Mouse (Mus musculus) adrenal gland, postnatal 25 days (tissue): ENCODE data around the gene Dlg2. TPM values are rescaled to one million over a fixed set of nuclear protein-coding genes. Genes with fewer than 3 reads are reported as not detected.

Source experiments
- DNase-seq: peaks from one replicate; pipeline ENCODE4 v3.0.0; 2021; ENCODE audit warnings: mixed read lengths
- total RNA-seq: library from RNA; stranded (reverse); gene quantifications from 2 replicates; pipeline ENCODE4 v1.2.3, GENCODE M21; 2021

Gene Dlg2
- total RNA-seq, 1 experiment from 2014 or later, result 148 TPM

GRCm38 (mm10) chr7:92460578-92460977 is 1984.1 kb downstream of the Dlg2 start:
- no peak for DNase-seq

- DNase-seq, result no peak
Measured at GRCm38 (mm10) chr7:92461256-92461655, 1984.8 kb downstream of the Dlg2 start.

GRCm38 (mm10) chr7:92463080-92463877 is 1986.8 kb downstream of the Dlg2 start:
- no peak for DNase-seq

- no peak for DNase-seq
Measured at GRCm38 (mm10) chr7:92464290-92464689, 1987.8 kb downstream of the Dlg2 start.

- DNase-seq, result no peak
Measured at GRCm38 (mm10) chr7:92479143-92479542, 2002.7 kb downstream of the Dlg2 start.

DNA sequence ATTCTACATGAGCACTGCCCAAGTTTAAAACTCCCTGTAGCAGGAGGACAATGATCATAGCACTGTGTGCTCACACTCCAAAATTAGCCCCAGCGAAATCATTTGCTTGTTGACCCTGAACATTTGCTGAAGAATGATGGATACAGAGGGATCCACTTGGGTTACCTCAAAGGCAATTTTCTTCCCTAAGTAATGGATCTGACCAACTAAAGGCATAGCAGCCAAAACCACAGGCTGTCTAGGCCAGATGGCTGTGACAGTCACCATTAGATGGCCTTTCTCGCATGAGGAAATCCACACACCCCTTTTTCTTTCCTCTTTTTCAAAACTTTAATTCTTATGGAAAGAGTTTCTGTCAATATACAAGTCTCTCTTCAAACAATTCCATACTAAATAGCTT is 2003.3 kb downstream of the Dlg2 start:
- DNase-seq, result no peak

DNA sequence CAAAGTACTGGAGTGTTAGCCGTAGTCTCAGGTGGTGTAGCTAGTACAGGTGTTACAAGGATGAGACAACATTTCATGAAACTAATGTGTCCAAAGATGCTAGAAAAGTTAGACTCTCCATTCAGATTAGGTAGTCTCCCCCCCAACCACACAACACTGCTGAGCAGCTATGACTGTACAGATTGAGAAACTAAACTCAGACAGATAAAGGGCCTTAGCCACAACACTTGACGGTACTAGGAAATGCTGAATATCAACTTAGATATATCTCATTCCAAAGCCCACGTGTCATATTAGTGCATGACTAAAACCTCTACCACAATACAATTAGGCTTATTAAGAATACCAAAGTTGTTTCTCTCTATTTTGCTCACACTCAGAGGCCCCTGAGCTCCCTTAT is 2006.9 kb downstream of the Dlg2 start:
- no peak for DNase-seq

DNA sequence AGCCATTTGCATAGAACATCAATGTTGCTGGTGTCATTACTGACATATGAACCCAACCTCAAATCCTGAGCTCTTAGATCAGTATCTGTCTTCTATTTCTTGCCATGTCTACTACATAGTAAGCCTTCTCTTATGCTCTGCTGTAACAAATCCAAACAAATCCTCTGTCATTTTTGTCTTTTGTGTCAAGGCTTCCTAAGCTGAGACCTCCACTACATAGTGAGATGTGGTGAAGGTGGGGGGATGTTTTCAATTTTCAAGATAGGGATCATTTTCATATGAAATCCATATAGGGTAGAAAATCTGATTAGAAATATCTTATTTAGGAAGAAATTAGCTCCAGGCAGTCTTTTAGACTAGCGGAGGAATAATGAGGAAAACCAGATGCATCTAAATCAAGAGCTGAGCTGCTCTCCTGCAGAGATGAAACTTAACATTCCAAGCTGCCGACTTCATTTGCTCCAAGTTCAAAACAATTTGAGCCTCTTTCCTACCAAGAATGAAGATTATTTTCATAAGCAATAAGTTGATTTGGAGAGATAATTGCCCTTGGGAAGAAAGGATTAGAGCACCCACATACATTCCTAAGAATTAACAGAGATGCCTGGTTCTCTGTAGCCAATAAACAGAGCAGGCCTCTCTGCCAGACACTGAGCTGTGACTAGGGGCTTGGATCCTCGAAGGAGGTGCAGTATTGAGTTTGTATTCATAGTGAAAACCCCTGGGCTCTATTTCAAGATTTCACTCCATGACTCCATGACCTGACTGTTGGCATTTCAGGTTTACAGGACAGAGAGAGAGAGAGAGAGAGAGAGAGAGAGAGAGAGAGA is 2009.6 kb downstream of the Dlg2 start:
- no peak for DNase-seq

DNA sequence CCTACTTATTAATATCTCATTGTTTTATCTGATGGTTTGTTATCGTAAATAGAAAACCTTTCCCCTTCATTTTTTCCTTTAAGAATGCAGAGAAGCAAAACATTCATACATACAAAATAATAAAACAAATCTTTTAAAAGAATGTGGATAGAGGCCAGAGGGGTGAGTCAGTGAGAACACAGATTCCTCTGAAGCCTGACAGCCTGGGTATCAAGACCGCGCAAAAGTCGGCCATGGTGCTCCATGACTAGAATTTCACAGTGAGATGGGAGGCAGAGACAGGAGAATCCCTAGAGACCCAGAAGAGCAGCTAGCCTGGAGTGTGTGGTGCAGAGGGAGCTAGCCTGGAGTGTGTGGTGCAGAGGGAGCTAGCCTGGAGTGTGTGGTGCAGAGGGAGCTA is 2010.4 kb downstream of the Dlg2 start:
- DNase-seq, result no peak

- no peak for DNase-seq
Measured at GRCm38 (mm10) chr7:92492262-92492661, 2015.8 kb downstream of the Dlg2 start.

DNA sequence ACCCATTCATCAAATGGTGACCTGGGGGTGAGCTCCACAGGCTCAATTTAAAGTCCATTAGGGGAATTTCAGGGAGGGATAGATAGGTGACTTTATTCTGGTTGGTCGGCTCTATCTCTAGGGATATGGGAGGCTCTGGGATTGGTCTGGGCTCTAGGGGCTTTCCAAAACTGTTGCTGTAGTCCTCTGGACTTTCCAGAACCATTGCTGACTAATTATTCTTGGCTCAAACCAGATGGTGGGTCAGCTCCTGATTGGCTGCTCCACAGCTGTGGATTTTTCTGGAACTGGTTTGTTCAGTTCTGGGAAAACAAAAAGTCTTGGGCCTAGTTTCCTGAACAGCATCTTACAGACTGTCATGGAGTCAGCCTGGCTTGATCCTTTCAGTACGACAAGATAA is 2017.0 kb downstream of the Dlg2 start:
- no peak for DNase-seq

Other genes starting within 250 kb of the Dlg2 start
- gene Ccdc83, start 210.9 kb upstream of the Dlg2 start, total RNA-seq, result not detected in 2 replicates
- 4.2 and 4.5 TPM in 2 replicates for gene Sytl2, start 174.4 kb upstream of the Dlg2 start, total RNA-seq
- gene Ccdc89, start 50.1 kb upstream of the Dlg2 start, total RNA-seq, result 0.57 and 1.1 TPM in 2 replicates
- 91.1 and 91.6 TPM in 2 replicates for gene Crebzf, start 33.9 kb upstream of the Dlg2 start, total RNA-seq
- gene Tmem126a, start 19.4 kb upstream of the Dlg2 start, total RNA-seq, result 52.9 and 53.1 TPM in 2 replicates
- 23.2 and 23.6 TPM in 2 replicates for gene Tmem126b, start 671 bp upstream of the Dlg2 start, total RNA-seq